Mouse (Mus musculus): ENCODE results near the gene Iqca.
A peak's percentile ranks its signal among the peaks of the same experiment; 100 is the strongest.

Gene Iqca

GRCm38 (mm10) chr1:90153099-90153744 is at the start of gene Iqca:
TSS of gene Iqca (minus strand) at chr1:90153401.
- DNase-seq = peak; percentile 3

GRCm38 (mm10) chr1:90202207-90202978 is 49.2 kb upstream of the Iqca start:
- peak; percentile 79 for DNase-seq

- no peak for DNase-seq
Observed at GRCm38 (mm10) chr1:90201655-90202054, 48.5 kb upstream of the Iqca start.

GRCm38 (mm10) chr1:90201246-90201645 is 48.0 kb upstream of the Iqca start:
- no peak for DNase-seq

GRCm38 (mm10) chr1:90189046-90189445 is 35.8 kb upstream of the Iqca start:
- no peak for DNase-seq

GRCm38 (mm10) chr1:90186874-90187273 is 33.7 kb upstream of the Iqca start:
- DNase-seq = no peak

- no peak for DNase-seq
Observed at GRCm38 (mm10) chr1:90186173-90186572, 33.0 kb upstream of the Iqca start.

- DNase-seq = no peak
Observed at GRCm38 (mm10) chr1:90183602-90184001, 30.4 kb upstream of the Iqca start.

- DNase-seq = no peak
Observed at GRCm38 (mm10) chr1:90182521-90182920, 29.3 kb upstream of the Iqca start.

GRCm38 (mm10) chr1:90180966-90181699 is 27.9 kb upstream of the Iqca start:
- no peak for DNase-seq

- DNase-seq = no peak
Observed at GRCm38 (mm10) chr1:90180479-90180878, 27.3 kb upstream of the Iqca start.

- DNase-seq = no peak
Observed at GRCm38 (mm10) chr1:90177978-90178377, 24.8 kb upstream of the Iqca start.

- no peak for DNase-seq
Observed at GRCm38 (mm10) chr1:90177565-90177964, 24.4 kb upstream of the Iqca start.

GRCm38 (mm10) chr1:90176223-90176622 is 23.0 kb upstream of the Iqca start:
- no peak for DNase-seq

- no peak for DNase-seq
Observed at GRCm38 (mm10) chr1:90174338-90174737, 21.1 kb upstream of the Iqca start.

- no peak for DNase-seq
Observed at GRCm38 (mm10) chr1:90164319-90164718, 11.1 kb upstream of the Iqca start.

GRCm38 (mm10) chr1:90163161-90163560 is 10.0 kb upstream of the Iqca start:
- DNase-seq = no peak

- no peak for DNase-seq
Observed at GRCm38 (mm10) chr1:90162379-90162857, 9.2 kb upstream of the Iqca start.

GRCm38 (mm10) chr1:90161623-90162022 is 8.4 kb upstream of the Iqca start:
- no peak for DNase-seq

GRCm38 (mm10) chr1:90159927-90160326 is 6.7 kb upstream of the Iqca start:
- DNase-seq = no peak

- DNase-seq = no peak
Observed at GRCm38 (mm10) chr1:90156589-90156988, 3.4 kb upstream of the Iqca start.

- no peak for DNase-seq
Observed at GRCm38 (mm10) chr1:90153787-90154186, 586 bp upstream of the Iqca start.

- DNase-seq = no peak
Observed at GRCm38 (mm10) chr1:90139729-90140128, 13.5 kb downstream of the Iqca start.

- no peak for DNase-seq
Observed at GRCm38 (mm10) chr1:90132402-90132801, 20.8 kb downstream of the Iqca start.
